Mouse (Mus musculus): Measurements from ENCODE around the gene Hsf3. TPM values are rescaled to one million over a fixed set of nuclear protein-coding genes. Genes with fewer than 3 reads are reported as not detected.

Gene Hsf3
- polyA plus RNA-seq (2017; shearing (Covaris generic)), result under 1 TPM in 1 of 2 experiments, not detected in 1; 0.27 TPM

GRCm38 (mm10) chrX:96456201-96456963 lies at the start of gene Hsf3:
Gene Hsf3 (minus strand): TSS chrX:96456294.

GRCm38 (mm10) chrX:96455149-96455548 lies 945 bp downstream of the Hsf3 start, which contains the start of gene Heph:
Gene Heph (plus strand): TSS chrX:96455359.

DNA sequence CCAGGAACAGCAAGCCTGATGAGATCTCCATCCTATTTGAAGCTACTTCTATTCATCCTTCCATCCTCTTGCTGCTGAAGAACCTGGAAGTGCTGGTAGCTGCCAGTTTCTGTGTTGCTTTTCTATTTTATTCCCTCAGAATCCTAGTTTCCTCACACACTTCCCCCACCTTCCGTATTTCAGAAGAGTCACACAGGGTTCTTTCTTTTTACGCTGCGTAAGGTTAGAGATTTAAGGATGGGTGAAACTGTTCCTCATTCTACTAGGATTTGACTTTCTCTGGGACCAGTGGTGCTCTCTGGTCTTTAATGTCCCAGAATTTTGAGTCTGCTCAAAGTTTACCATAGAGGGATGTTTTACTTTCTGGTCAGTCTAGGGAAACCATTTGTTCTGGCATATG lies 162.8 kb downstream of the Hsf3 start, which contains the start of gene Vsig4:
Gene Vsig4, minus strand, starts transcription at position 101 of the 400 bp plus-strand sequence.

Other genes starting within 250 kb of the Hsf3 start
- not detected for gene Vsig4, start 162.9 kb downstream of the Hsf3 start, polyA plus RNA-seq (2017; shearing (Covaris generic))
- gene Heph, start 935 bp downstream of the Hsf3 start, polyA plus RNA-seq (2017; shearing (Covaris generic)), result under 1 TPM; 0.05 to 0.10 TPM